Mouse (Mus musculus) bone marrow, adult 2 months (tissue): Measurements from ENCODE around the gene Nme7. TPM values are rescaled to one million over a fixed set of nuclear protein-coding genes. Genes with fewer than 3 reads are reported as not detected.

Source experiments
- H3K27ac ChIP-seq: fragments of 200-500 bp; 2 replicates; pipeline ENCODE4 v1.5.1; 2012; ENCODE audit warnings: low read depth, mild to moderate bottlenecking, control low read depth, inconsistent platforms, low read length; ENCODE audit not compliant: control insufficient read depth, poor library complexity, insufficient read depth
- H3K4me1 ChIP-seq: fragments of 200-500 bp; 2 replicates; pipeline ENCODE4 v1.6.1; 2011; ENCODE audit warnings: low read length; ENCODE audit not compliant: control insufficient read depth, insufficient read depth
- H3K4me3 ChIP-seq: fragments of 200-500 bp; replicated peaks from 2 replicates; pipeline ENCODE3; 2011; ENCODE audit warnings: mild to moderate bottlenecking, low read depth, low read length, control low read depth; ENCODE audit not compliant: control insufficient read depth
- CTCF ChIP-seq: fragments of 200-500 bp; IDR thresholded peaks from 2 replicates; pipeline ENCODE4 v1.5.1; 2011; ENCODE audit warnings: low read length, control low read depth; ENCODE audit not compliant: control insufficient read depth, insufficient read depth
- POLR2A ChIP-seq: fragments of 200-500 bp; IDR thresholded peaks from 2 replicates; pipeline ENCODE4 v1.6.1; 2011; ENCODE audit warnings: low read depth, mild to moderate bottlenecking, control low read depth, low read length, borderline replicate concordance; ENCODE audit not compliant: control insufficient read depth
- WGBS: fragments of 180-500 bp; shearing (Covaris S2); methylation state at CpG from one replicate; pipeline ENCODE4 v1.1.7; 2018; 5-methylcytosine and 5-hydroxymethylcytosine counted together
- polyA plus RNA-seq: library from polyadenylated mRNA; stranded (reverse); fragments of >200 nt; gene quantifications from 2 replicates; pipeline ENCODE4 v1.2.4, GENCODE M21; 2011; ENCODE audit warnings: low replicate concordance; ENCODE audit not compliant: missing spikeins, insufficient read depth, insufficient read length

Nme7 gene
- polyA plus RNA-seq, 1 experiment: 16.5 TPM

- no peak overlapping the region for H3K4me3 ChIP-seq
- H3K27ac ChIP-seq: no peak overlapping the region
- 82% methylated on average over 5 of the region's 5 CpGs for WGBS
- H3K4me1 ChIP-seq: no peaks in the 10 kb centered on the region; the same call in 1 of the 2 replicates
- TF ChIP-seq CTCF (no peak), POLR2A (no peak)
Measured at GRCm38 (mm10) chr1:164406506-164406905, 102.6 kb downstream of the Nme7 start.

- Histone ChIP-seq H3K27ac (no peak overlapping the region), H3K4me1 (no peaks in the 10 kb centered on the region; the same call in 1 of the 2 replicates), H3K4me3 (no peak overlapping the region)
- TF ChIP-seq POLR2A (no peak), CTCF (no peak)
- WGBS: 73% methylated on average over 2 of the region's 2 CpGs
Measured at GRCm38 (mm10) chr1:164408655-164409054, 104.7 kb downstream of the Nme7 start.

GRCm38 (mm10) chr1:164411306-164411705, 107.4 kb downstream of the Nme7 start:
- no peak overlapping the region for H3K4me3 ChIP-seq
- no peak overlapping the region for H3K27ac ChIP-seq
- TF ChIP-seq CTCF (no peak), POLR2A (no peak)
- no peaks in the 10 kb centered on the region; the same call in 1 of the 2 replicates for H3K4me1 ChIP-seq
- WGBS: 86% methylated on average over 7 of the region's 7 CpGs

- Histone ChIP-seq H3K27ac (no peak overlapping the region), H3K4me3 (no peak overlapping the region), H3K4me1 (no peaks in the 10 kb centered on the region; the same call in 1 of the 2 replicates)
- 81% methylated on average over 9 of the region's 9 CpGs for WGBS
- TF ChIP-seq CTCF (no peak), POLR2A (no peak)
Measured at GRCm38 (mm10) chr1:164412906-164413305, 109.0 kb downstream of the Nme7 start.

- WGBS: 71% methylated on average over 11 of the region's 11 CpGs
- no peak overlapping the region for H3K27ac ChIP-seq
- no peak for TF ChIP-seq CTCF
- no peaks in the 10 kb centered on the region; the same call in 1 of the 2 replicates for H3K4me1 ChIP-seq
- H3K4me3 ChIP-seq: no peak overlapping the region
Measured at GRCm38 (mm10) chr1:164413608-164414007, 109.7 kb downstream of the Nme7 start.

- TF ChIP-seq CTCF: no peak
- TF ChIP-seq POLR2A: no peak
- WGBS: 88% methylated on average over 2 of the region's 2 CpGs
- H3K27ac ChIP-seq: no peak overlapping the region
- H3K4me1 ChIP-seq: no peaks in the 10 kb centered on the region; the same call in 1 of the 2 replicates
- H3K4me3 ChIP-seq: no peak overlapping the region
Measured at GRCm38 (mm10) chr1:164415347-164415751, 111.4 kb downstream of the Nme7 start.

GRCm38 (mm10) chr1:164416692-164417394, 112.9 kb downstream of the Nme7 start:
- no peak for TF ChIP-seq POLR2A
- TF ChIP-seq CTCF: no peak
- no peak overlapping the region for H3K27ac ChIP-seq
- 84% methylated on average over 12 of the region's 12 CpGs for WGBS
- H3K4me1 ChIP-seq: no peaks in the 10 kb centered on the region; the same call in 1 of the 2 replicates
- no peak overlapping the region for H3K4me3 ChIP-seq

- Histone ChIP-seq H3K4me3 (no peak overlapping the region), H3K4me1 (no peaks in the 10 kb centered on the region; the same call in 1 of the 2 replicates), H3K27ac (no peak overlapping the region)
- TF ChIP-seq POLR2A (no peak), CTCF (no peak)
- WGBS: 49% methylated on average over 3 of the region's 3 CpGs
Measured at GRCm38 (mm10) chr1:164417604-164418003, 113.7 kb downstream of the Nme7 start.
